Mouse (Mus musculus) liver, embryonic 12.5 days (tissue): ENCODE data around the gene Atf6. TPM values are rescaled to one million over a fixed set of nuclear protein-coding genes. Genes with fewer than 3 reads are reported as not detected.

Source experiments
- ATAC-seq: fragments of 200-750 bp; cut with Nextera tagmentation; 2 replicates; pipeline ENCODE4 v1.8.0; 2017; ENCODE audit warnings: moderate number of reproducible peaks, mild to moderate bottlenecking, moderate library complexity
- H3K27ac ChIP-seq: fragments of 300-500 bp; sonication (generic); 2 replicates; pipeline ENCODE4 v1.5.1; 2016; ENCODE audit warnings: mild to moderate bottlenecking
- H3K27me3 ChIP-seq: fragments of 300-500 bp; sonication (generic); replicated peaks from 2 replicates; pipeline ENCODE4 v1.6.1; 2016; ENCODE audit warnings: mild to moderate bottlenecking, moderate library complexity
- H3K36me3 ChIP-seq: fragments of 300-500 bp; sonication (generic); 2 replicates; pipeline ENCODE4 v1.6.1; 2016; ENCODE audit warnings: mild to moderate bottlenecking, moderate library complexity
- H3K4me1 ChIP-seq: fragments of 300-500 bp; sonication (generic); 2 replicates; pipeline ENCODE4 v1.6.1; 2016
- H3K4me2 ChIP-seq: fragments of 300-500 bp; sonication (generic); 2 replicates; pipeline ENCODE4 v1.6.1; 2016; ENCODE audit warnings: mild to moderate bottlenecking, moderate library complexity
- H3K4me3 ChIP-seq: fragments of 300-500 bp; sonication (generic); 2 replicates; pipeline ENCODE4 v1.5.1; 2016; ENCODE audit warnings: mild to moderate bottlenecking, moderate library complexity
- H3K9ac ChIP-seq: fragments of 300-500 bp; sonication (generic); 2 replicates; pipeline ENCODE4 v1.6.1; 2016; ENCODE audit warnings: mild to moderate bottlenecking, moderate library complexity
- H3K9me3 ChIP-seq: fragments of 300-500 bp; sonication (generic); replicated peaks from 2 replicates; pipeline ENCODE4 v1.6.1; 2016; ENCODE audit warnings: mild to moderate bottlenecking, moderate library complexity
- WGBS: fragments of 180-500 bp; shearing (Covaris S2); methylation state at CpG from one replicate; pipeline ENCODE4 v1.1.7; 2016; ENCODE audit not compliant: insufficient replicate concordance; 5-methylcytosine and 5-hydroxymethylcytosine counted together
- polyA plus RNA-seq: library from polyadenylated mRNA; unstranded; fragments of >200 nt; fragmentation: Nextera tagmentation; extraction: Ambion mirVana; gene quantifications from 2 replicates; pipeline ENCODE4 v1.2.1, GENCODE M21; 2016

Atf6 gene
- polyA plus RNA-seq, 1 experiment from 2014 or later, result 9.6 TPM

- WGBS, result 28% methylated on average over 8 of the region's 8 CpGs
- no peak overlapping the region for H3K27ac ChIP-seq
- H3K36me3 ChIP-seq, result peaks cover 22% of the 10 kb centered on the region
- H3K4me3 ChIP-seq, result no peak overlapping the region
- no peaks in the 10 kb centered on the region for H3K27me3 ChIP-seq
- no peak overlapping the region for H3K9ac ChIP-seq
- peaks cover 13% of the 10 kb centered on the region for H3K4me1 ChIP-seq
- peak; percentile 60 for ATAC-seq
- no peak overlapping the region for H3K4me2 ChIP-seq
- no peaks in the 10 kb centered on the region for H3K9me3 ChIP-seq
These were observed 158.1 kb downstream of the Atf6 start for GRCm38 (mm10) chr1:170709481-170709880.

GRCm38 (mm10) chr1:170709034-170709433 is 158.5 kb downstream of the Atf6 start:
- WGBS, result 44% methylated on average over 3 of the region's 3 CpGs

GRCm38 (mm10) chr1:170706046-170706445 is 161.5 kb downstream of the Atf6 start:
- Histone ChIP-seq H3K4me3 (no peak overlapping the region), H3K27ac (no peak overlapping the region), H3K36me3 (peaks cover 22% of the 10 kb centered on the region), H3K9me3 (no peaks in the 10 kb centered on the region), H3K9ac (no peak overlapping the region), H3K4me1 (peaks cover 13% of the 10 kb centered on the region), H3K27me3 (no peaks in the 10 kb centered on the region), H3K4me2 (no peak overlapping the region)
- ATAC-seq, result no peak
- WGBS, result 68% methylated on average over 4 of the region's 4 CpGs

More at GRCm38 (mm10) chr1:170709034-170709433, 158.5 kb downstream of the Atf6 start:
- H3K4me3 ChIP-seq, result no peak overlapping the region
- peaks cover 22% of the 10 kb centered on the region for H3K36me3 ChIP-seq
- H3K27ac ChIP-seq, result 0 out of 2 replicates have a peak overlapping the region, but pooled peaks have one; percentile 22
- no peaks in the 10 kb centered on the region for H3K27me3 ChIP-seq
- no peak for ATAC-seq
- H3K9ac ChIP-seq, result no peak overlapping the region
- no peak overlapping the region for H3K4me2 ChIP-seq
- H3K9me3 ChIP-seq, result no peaks in the 10 kb centered on the region
- H3K4me1 ChIP-seq, result peaks cover 13% of the 10 kb centered on the region

- no peaks in the 10 kb centered on the region for H3K27me3 ChIP-seq
- 73% methylated on average over 4 of the region's 4 CpGs for WGBS
- no peak overlapping the region for H3K9ac ChIP-seq
- H3K4me2 ChIP-seq, result no peak overlapping the region
- H3K4me1 ChIP-seq, result peaks cover 7% of the 10 kb centered on the region
- no peaks in the 10 kb centered on the region for H3K9me3 ChIP-seq
- peaks cover 22% of the 10 kb centered on the region for H3K36me3 ChIP-seq
- no peak for ATAC-seq
- no peak overlapping the region for H3K4me3 ChIP-seq
- no peak overlapping the region for H3K27ac ChIP-seq
These were observed 162.5 kb downstream of the Atf6 start for GRCm38 (mm10) chr1:170704911-170705594.

- Histone ChIP-seq H3K9ac (no peak overlapping the region), H3K27me3 (no peaks in the 10 kb centered on the region), H3K4me3 (no peak overlapping the region), H3K36me3 (peaks cover 16% of the 10 kb centered on the region), H3K9me3 (no peaks in the 10 kb centered on the region), H3K27ac (no peak overlapping the region), H3K4me1 (no peaks in the 10 kb centered on the region), H3K4me2 (no peak overlapping the region)
- 81% methylated on average over 6 of the region's 6 CpGs for WGBS
- ATAC-seq, result no peak
These were observed 163.5 kb downstream of the Atf6 start for GRCm38 (mm10) chr1:170704103-170704502.

GRCm38 (mm10) chr1:170702958-170703357 is 164.6 kb downstream of the Atf6 start:
- no peak overlapping the region for H3K27ac ChIP-seq
- no peak for ATAC-seq
- peaks cover 5% of the 10 kb centered on the region for H3K36me3 ChIP-seq
- no peaks in the 10 kb centered on the region for H3K4me1 ChIP-seq
- no peak overlapping the region for H3K4me3 ChIP-seq
- WGBS, result 58% methylated on average over 6 of the region's 6 CpGs
- H3K27me3 ChIP-seq, result no peaks in the 10 kb centered on the region
- H3K9ac ChIP-seq, result no peak overlapping the region
- H3K4me2 ChIP-seq, result no peak overlapping the region
- no peaks in the 10 kb centered on the region for H3K9me3 ChIP-seq

GRCm38 (mm10) chr1:170702263-170702662 is 165.3 kb downstream of the Atf6 start:
- H3K27me3 ChIP-seq, result no peaks in the 10 kb centered on the region
- ATAC-seq, result no peak
- H3K4me3 ChIP-seq, result no peak overlapping the region
- no peaks in the 10 kb centered on the region for H3K4me1 ChIP-seq
- H3K9me3 ChIP-seq, result no peaks in the 10 kb centered on the region
- H3K9ac ChIP-seq, result no peak overlapping the region
- H3K4me2 ChIP-seq, result no peak overlapping the region
- no peak overlapping the region for H3K27ac ChIP-seq
- WGBS, result 52% methylated on average over 2 of the region's 2 CpGs
- H3K36me3 ChIP-seq, result no peaks in the 10 kb centered on the region

- Histone ChIP-seq H3K4me2 (no peak overlapping the region), H3K9me3 (no peaks in the 10 kb centered on the region), H3K4me3 (no peak overlapping the region), H3K27me3 (no peaks in the 10 kb centered on the region), H3K27ac (no peak overlapping the region), H3K4me1 (no peaks in the 10 kb centered on the region), H3K9ac (no peak overlapping the region), H3K36me3 (no peaks in the 10 kb centered on the region)
- WGBS, result 61% methylated on average over 8 of the region's 8 CpGs
- no peak for ATAC-seq
These were observed 166.0 kb downstream of the Atf6 start for GRCm38 (mm10) chr1:170701582-170701981.

GRCm38 (mm10) chr1:170701178-170701577 is 166.4 kb downstream of the Atf6 start:
- no peak for ATAC-seq
- no peak overlapping the region for H3K4me3 ChIP-seq
- H3K4me2 ChIP-seq, result no peak overlapping the region
- 76% methylated on average over 3 of the region's 3 CpGs for WGBS
- no peaks in the 10 kb centered on the region for H3K36me3 ChIP-seq
- no peaks in the 10 kb centered on the region for H3K27me3 ChIP-seq
- no peak overlapping the region for H3K9ac ChIP-seq
- H3K27ac ChIP-seq, result no peak overlapping the region
- no peaks in the 10 kb centered on the region for H3K9me3 ChIP-seq
- no peaks in the 10 kb centered on the region for H3K4me1 ChIP-seq

- Histone ChIP-seq H3K9ac (no peak overlapping the region), H3K27me3 (no peaks in the 10 kb centered on the region), H3K36me3 (no peaks in the 10 kb centered on the region), H3K27ac (no peak overlapping the region), H3K4me2 (no peak overlapping the region), H3K4me3 (no peak overlapping the region), H3K9me3 (no peaks in the 10 kb centered on the region), H3K4me1 (no peaks in the 10 kb centered on the region)
- ATAC-seq, result no peak
- WGBS, result 65% methylated on average over 3 of the region's 3 CpGs
These were observed 167.0 kb downstream of the Atf6 start for GRCm38 (mm10) chr1:170700496-170701027.

GRCm38 (mm10) chr1:170699553-170699952 is 168.0 kb downstream of the Atf6 start:
- no peaks in the 10 kb centered on the region for H3K27me3 ChIP-seq
- no peak for ATAC-seq
- H3K9ac ChIP-seq, result no peak overlapping the region
- H3K36me3 ChIP-seq, result no peaks in the 10 kb centered on the region
- no peak overlapping the region for H3K4me3 ChIP-seq
- no peak overlapping the region for H3K27ac ChIP-seq
- 0 out of 2 replicates have a peak, but pooled peaks cover 4% of the 10 kb centered on the region for H3K4me1 ChIP-seq
- H3K9me3 ChIP-seq, result no peaks in the 10 kb centered on the region
- 74% methylated on average over 9 of the region's 9 CpGs for WGBS
- no peak overlapping the region for H3K4me2 ChIP-seq

GRCm38 (mm10) chr1:170698771-170699170 is 168.8 kb downstream of the Atf6 start:
- H3K4me2 ChIP-seq, result no peak overlapping the region
- H3K27ac ChIP-seq, result no peak overlapping the region
- WGBS, result 62% methylated on average over 3 of the region's 3 CpGs
- no peaks in the 10 kb centered on the region for H3K9me3 ChIP-seq
- no peak for ATAC-seq
- no peaks in the 10 kb centered on the region for H3K36me3 ChIP-seq
- no peaks in the 10 kb centered on the region for H3K27me3 ChIP-seq
- no peak overlapping the region for H3K4me3 ChIP-seq
- 0 out of 2 replicates have a peak, but pooled peaks cover 4% of the 10 kb centered on the region for H3K4me1 ChIP-seq
- no peak overlapping the region for H3K9ac ChIP-seq
